ENCODE assay signal across 16 mouse cellular contexts in genomic region chr8:104144434-104145216, GRCm38 (mm10). TPM values are rescaled to one million over a fixed set of nuclear protein-coding genes. Genes with fewer than 3 reads are reported as not detected.
DNase-seq lines count a peak whose midpoint lies in the region; ATAC-seq and TF ChIP-seq lines count a peak whose summit lies in the region.
"Had no signal": no experiment of that assay in that cellular context is flagged by ENCODE, and none has a peak within 500 bp of the region (broad histone marks: within the 10 kb centered on the region; RNA-seq: fewer than 3 reads in every experiment).

No protein-coding gene starts in this region.

- H3K27me3 ChIP-seq in forebrain, postnatal 0 days (ENCODE audit: insufficient read depth, low read length), result no peaks in the 10 kb centered on the region
- no peaks in the 10 kb centered on the region for H3K27me3 ChIP-seq in forebrain, embryonic 14.5 days (replicated peaks; ENCODE audit: control insufficient read depth, insufficient read depth, low read length)
- H3K27me3 ChIP-seq: embryonic facial prominence, embryonic 13.5 days; hindbrain, embryonic 13.5 days had no signal

- H3K27ac ChIP-seq in forebrain, postnatal 0 days (ENCODE audit: low read depth, low read length), result no peak overlapping the region
- H3K27ac ChIP-seq in forebrain, embryonic 14.5 days (ENCODE audit: low read depth, low read length), result no peak overlapping the region
- H3K27ac ChIP-seq: embryonic facial prominence, embryonic 13.5 days; hindbrain, embryonic 13.5 days had no signal

- no peaks in the 10 kb centered on the region for H3K36me3 ChIP-seq in forebrain, postnatal 0 days (ENCODE audit: insufficient read depth)
- no peaks in the 10 kb centered on the region for H3K36me3 ChIP-seq in forebrain, embryonic 14.5 days (ENCODE audit: control insufficient read depth, insufficient read depth, low read length)
- H3K36me3 ChIP-seq: embryonic facial prominence, embryonic 13.5 days; hindbrain, embryonic 13.5 days had no signal

- no peak for ATAC-seq in forebrain, postnatal 0 days
- ATAC-seq in forebrain, embryonic 14.5 days, result no peak
- ATAC-seq: forebrain, embryonic 16.5 days had no signal

- H3K4me1 ChIP-seq in forebrain, postnatal 0 days (ENCODE audit: insufficient read depth), result no peaks in the 10 kb centered on the region
- H3K4me1 ChIP-seq in forebrain, embryonic 14.5 days (ENCODE audit: control insufficient read depth, insufficient read depth, low read length), result no peaks in the 10 kb centered on the region
- H3K4me1 ChIP-seq: embryonic facial prominence, embryonic 13.5 days; hindbrain, embryonic 13.5 days had no signal

- H3K4me2 ChIP-seq in forebrain, postnatal 0 days (ENCODE audit: low read depth), result no peak overlapping the region
- H3K4me2 ChIP-seq in forebrain, embryonic 14.5 days (ENCODE audit: low read length), result no peak overlapping the region
- H3K4me2 ChIP-seq: embryonic facial prominence, embryonic 13.5 days; hindbrain, embryonic 13.5 days had no signal

- DNase-seq in forebrain, postnatal 0 days, result peak; percentile 14
- no peak for DNase-seq in forebrain, embryonic 14.5 days (ENCODE audit: low spot score)
- peak; percentile 35 for DNase-seq in kidney, postnatal 10 days
- no peak for DNase-seq in kidney, adult 18-20 months
- DNase-seq in testis, postnatal 10 days (ENCODE audit: low spot score), result peak; percentile 52
- DNase-seq in testis, postnatal 14 days (ENCODE audit: low spot score), result no peak
- DNase-seq in c-Kit-positive CD71-positive TER-119-positive erythroid progenitor cells, embryonic 14.5 days (ENCODE audit: low spot score), result no peak
- no peak for DNase-seq in ovary, postnatal 36 days (ENCODE audit: low spot score)
- DNase-seq: adrenal gland, postnatal 10 days; cerebellum, adult 18-20 months; kidney, postnatal 14 days; thymus, postnatal 4 days had no signal

- H3K9ac ChIP-seq in forebrain, postnatal 0 days, result no peak overlapping the region
- no peak overlapping the region for H3K9ac ChIP-seq in forebrain, embryonic 14.5 days (ENCODE audit: low read length)
- H3K9ac ChIP-seq: embryonic facial prominence, embryonic 13.5 days; hindbrain, embryonic 13.5 days had no signal

- peak; percentile 35; the same call in 1 of the 2 replicates for TF ChIP-seq CTCF in forebrain, postnatal 0 days (IDR thresholded peaks at IDR 0.05; ENCODE audit: low read depth)

- 76% methylated on average over 13 of the region's 13 CpGs for WGBS in forebrain, postnatal 0 days
- WGBS in forebrain, embryonic 14.5 days, result 84% methylated on average over 13 of the region's 13 CpGs

- H3K9me3 ChIP-seq in forebrain, postnatal 0 days (ENCODE audit: low read length), result no peaks in the 10 kb centered on the region
- no peaks in the 10 kb centered on the region for H3K9me3 ChIP-seq in forebrain, embryonic 14.5 days (replicated peaks; ENCODE audit: control insufficient read depth, low read length)
- H3K9me3 ChIP-seq: embryonic facial prominence, embryonic 13.5 days; hindbrain, embryonic 13.5 days had no signal

- no peak overlapping the region for H3K4me3 ChIP-seq in forebrain, postnatal 0 days (ENCODE audit: low read depth, low read length)
- H3K4me3 ChIP-seq in forebrain, embryonic 14.5 days (ENCODE audit: low read depth, low read length), result no peak overlapping the region
- H3K4me3 ChIP-seq: embryonic facial prominence, embryonic 13.5 days; hindbrain, embryonic 13.5 days had no signal

RNA-seq across cellular contexts. Expression of gene Bean1, which starts 25.6 kb away (rescaled TPM):
- total RNA-seq in forebrain, postnatal 0 days (2014; rRNA removed), result 18.2 and 18.9 TPM in 2 replicates
- polyA plus RNA-seq in forebrain, postnatal 0 days (2015; fragmentation: Nextera tagmentation; extraction: Ambion mirVana), result 8.6 and 9.9 TPM in 2 replicates
- 1.8 and 2.3 TPM in 2 replicates for polyA plus RNA-seq in forebrain, embryonic 14.5 days (2014; fragmentation: Nextera tagmentation; extraction: Ambion mirVana)
- total RNA-seq: megakaryocyte-erythroid progenitor cell, adult 5-6 weeks had no signal

RNA-seq across cellular contexts. Expression of gene Cdh5, which starts 43.2 kb away (rescaled TPM):
- total RNA-seq in forebrain, postnatal 0 days (2014; rRNA removed), result 10.9 and 18.1 TPM in 2 replicates
- 8.1 and 8.4 TPM in 2 replicates for polyA plus RNA-seq in forebrain, postnatal 0 days (2015; fragmentation: Nextera tagmentation; extraction: Ambion mirVana)
- 13.6 and 13.7 TPM in 2 replicates for polyA plus RNA-seq in forebrain, embryonic 14.5 days (2014; fragmentation: Nextera tagmentation; extraction: Ambion mirVana)
- total RNA-seq: megakaryocyte-erythroid progenitor cell, adult 5-6 weeks had no signal

Comparison
In these comparisons a context has a peak if more than half of its experiments do, and no peak if none do; other contexts are left out.
1. DNase-seq: peak in forebrain, postnatal 0 days (single experiment), kidney, postnatal 10 days (single experiment) and testis, postnatal 10 days (single experiment); none in forebrain, embryonic 14.5 days (single experiment), kidney, adult 18-20 months (single experiment), testis, postnatal 14 days (single experiment), c-Kit-positive CD71-positive TER-119-positive erythroid progenitor cells, embryonic 14.5 days (single experiment) and ovary, postnatal 36 days (single experiment).